Mouse (Mus musculus) lung, postnatal 0 days (tissue): ENCODE measurements at regions not wholly inside any gene's neighbourhood (a gene's known extent, or its start where the extent isn't known, plus 50 kb on each side); places are given as distances from the start of the nearest gene placed in this dataset.

Experiments
- ATAC-seq: fragments of 200-750 bp; cut with Nextera tagmentation; 2 replicates; pipeline ENCODE4 v1.8.0; 2017; ENCODE audit warnings: moderate library complexity
- DNase-seq: peaks from one replicate; pipeline ENCODE4 v3.0.0-alpha.2; 2016; ENCODE audit warnings: low spot score
- H3K27ac ChIP-seq: fragments of 300-500 bp; sonication (generic); 2 replicates; pipeline ENCODE4 v1.5.1; 2014; ENCODE audit warnings: antibody characterized with exemption, mild to moderate bottlenecking, low read length, mixed read lengths
- H3K27me3 ChIP-seq: fragments of 300-500 bp; sonication (generic); replicated peaks from 2 replicates; pipeline ENCODE4 v1.6.1; 2014; ENCODE audit warnings: low read length, mixed read lengths; ENCODE audit not compliant: insufficient read depth
- H3K36me3 ChIP-seq: fragments of 300-500 bp; sonication (generic); 2 replicates; pipeline ENCODE4 v1.6.1; 2014; ENCODE audit warnings: low read length, mixed read lengths; ENCODE audit not compliant: insufficient read depth
- H3K4me1 ChIP-seq: fragments of 300-500 bp; sonication (generic); 2 replicates; pipeline ENCODE4 v1.6.1; 2014; ENCODE audit warnings: antibody characterized with exemption, low read depth, low read length, mixed read lengths; ENCODE audit not compliant: insufficient read depth
- H3K4me2 ChIP-seq: fragments of 300-500 bp; sonication (generic); replicated peaks from 2 replicates; pipeline ENCODE4 v1.6.1; 2014; ENCODE audit warnings: low read depth, mild to moderate bottlenecking, low read length, moderate library complexity, mixed read lengths
- H3K4me3 ChIP-seq: fragments of 300-500 bp; sonication (generic); 2 replicates; pipeline ENCODE4 v1.5.1; 2014; ENCODE audit warnings: low read depth, low read length
- H3K9ac ChIP-seq: fragments of 300-500 bp; sonication (generic); replicated peaks from 2 replicates; pipeline ENCODE4 v1.6.1; 2014; ENCODE audit warnings: low read depth, mild to moderate bottlenecking
- H3K9me3 ChIP-seq: fragments of 300-500 bp; sonication (generic); 2 replicates; pipeline ENCODE4 v1.6.1; 2016; ENCODE audit warnings: low read length, mixed read lengths
- CTCF ChIP-seq: IDR thresholded peaks from 2 replicates; pipeline ENCODE4 v1.5.1; 2016; ENCODE audit warnings: antibody characterized with exemption, mild to moderate bottlenecking
- EP300 ChIP-seq: IDR thresholded peaks from 2 replicates; pipeline ENCODE4 v1.6.1; 2016; ENCODE audit warnings: antibody characterized with exemption, mild to moderate bottlenecking, control low read depth
- WGBS: fragments of 180-500 bp; shearing (Covaris S2); extraction: QIAGEN DNeasy Blood & Tissue Kit; methylation state at CpG from one replicate; pipeline ENCODE4 v1.1.7; 2014; 5-methylcytosine and 5-hydroxymethylcytosine counted together

GRCm38 (mm10) chr5:51227996-51228395, 339.5 kb downstream of the Ppargc1a start:
- H3K27ac ChIP-seq = no peak overlapping the region
- no peak overlapping the region for H3K4me2 ChIP-seq
- no peak for ATAC-seq
- H3K27me3 ChIP-seq = no peaks in the 10 kb centered on the region
- H3K4me1 ChIP-seq = no peaks in the 10 kb centered on the region
- H3K9ac ChIP-seq = no peak overlapping the region
- H3K9me3 ChIP-seq = no peaks in the 10 kb centered on the region
- no peak for TF ChIP-seq CTCF
- no peak for TF ChIP-seq EP300
- H3K4me3 ChIP-seq = no peak overlapping the region
- no peak for DNase-seq
- H3K36me3 ChIP-seq = no peaks in the 10 kb centered on the region
- 73% methylated on average over 3 of the region's 3 CpGs for WGBS

DNA sequence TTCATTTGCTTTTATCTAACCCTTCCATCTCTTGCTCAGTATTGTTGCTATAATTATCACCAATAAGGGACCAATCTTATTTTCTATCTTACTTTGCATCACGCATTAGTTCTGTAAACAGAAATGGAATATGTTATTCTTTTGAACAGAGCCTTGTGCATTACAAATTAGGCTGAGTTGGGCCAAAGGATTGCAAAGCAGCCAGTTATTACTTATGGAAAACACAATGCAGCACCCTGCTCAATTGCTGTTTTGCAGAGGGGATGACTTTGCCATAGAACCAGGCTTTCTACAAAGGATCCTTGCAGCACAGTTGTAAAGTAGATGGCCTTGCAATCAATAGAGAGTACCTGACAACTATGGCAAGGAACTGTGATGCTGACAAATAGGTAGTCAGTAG, 364.3 kb downstream of the Ppargc1a start:
- ATAC-seq (no peak), DNase-seq (no peak)
- Histone ChIP-seq H3K4me1 (no peaks in the 10 kb centered on the region), H3K4me2 (no peak overlapping the region), H3K27ac (no peak overlapping the region), H3K9ac (no peak overlapping the region), H3K27me3 (no peaks in the 10 kb centered on the region), H3K36me3 (no peaks in the 10 kb centered on the region), H3K9me3 (no peaks in the 10 kb centered on the region), H3K4me3 (no peak overlapping the region)
- no peak for TF ChIP-seq EP300
- TF ChIP-seq CTCF = no peak
- 69% methylated on average over 1 of the region's 1 CpGs for WGBS

DNA sequence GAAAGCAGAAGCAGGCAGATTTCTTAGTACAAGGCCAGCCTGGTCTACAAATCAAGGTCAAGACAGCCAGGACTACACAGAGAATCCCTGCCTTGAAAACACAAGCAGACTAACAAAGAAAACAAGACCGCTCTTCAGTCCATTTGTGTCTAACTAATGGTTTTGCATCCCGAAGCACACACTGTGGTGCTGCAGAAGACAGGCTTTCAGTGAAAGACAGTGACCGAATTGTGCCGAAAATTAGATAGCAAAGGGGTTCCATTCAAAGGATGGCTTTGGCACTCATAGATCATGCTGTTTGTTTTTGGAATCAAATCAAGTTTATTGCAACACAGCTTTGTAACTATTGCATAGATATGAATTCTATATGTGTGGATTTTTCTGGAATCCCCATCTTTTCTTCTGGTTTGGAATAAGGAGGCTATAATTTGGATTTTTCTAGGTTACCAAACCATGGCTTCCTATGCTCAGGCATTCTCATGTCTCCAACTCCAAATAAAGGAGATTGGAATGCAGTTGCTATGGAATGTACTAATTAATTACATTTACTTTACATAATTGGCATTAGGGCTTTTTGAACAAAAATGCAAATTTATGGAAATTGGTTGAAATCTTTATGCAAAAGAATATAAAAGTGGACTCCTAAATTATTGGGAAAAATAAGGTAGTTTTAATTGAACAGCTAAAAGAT, 364.9 kb downstream of the Ppargc1a start:
- Histone ChIP-seq H3K4me2 (no peak overlapping the region), H3K9me3 (no peaks in the 10 kb centered on the region), H3K36me3 (no peaks in the 10 kb centered on the region), H3K4me1 (no peaks in the 10 kb centered on the region), H3K27ac (no peak overlapping the region), H3K27me3 (no peaks in the 10 kb centered on the region), H3K4me3 (no peak overlapping the region), H3K9ac (no peak overlapping the region)
- no peak for ATAC-seq
- TF ChIP-seq CTCF (no peak), EP300 (no peak)
- WGBS = 81% methylated on average over 4 of the region's 4 CpGs
- DNase-seq = no peak

DNA sequence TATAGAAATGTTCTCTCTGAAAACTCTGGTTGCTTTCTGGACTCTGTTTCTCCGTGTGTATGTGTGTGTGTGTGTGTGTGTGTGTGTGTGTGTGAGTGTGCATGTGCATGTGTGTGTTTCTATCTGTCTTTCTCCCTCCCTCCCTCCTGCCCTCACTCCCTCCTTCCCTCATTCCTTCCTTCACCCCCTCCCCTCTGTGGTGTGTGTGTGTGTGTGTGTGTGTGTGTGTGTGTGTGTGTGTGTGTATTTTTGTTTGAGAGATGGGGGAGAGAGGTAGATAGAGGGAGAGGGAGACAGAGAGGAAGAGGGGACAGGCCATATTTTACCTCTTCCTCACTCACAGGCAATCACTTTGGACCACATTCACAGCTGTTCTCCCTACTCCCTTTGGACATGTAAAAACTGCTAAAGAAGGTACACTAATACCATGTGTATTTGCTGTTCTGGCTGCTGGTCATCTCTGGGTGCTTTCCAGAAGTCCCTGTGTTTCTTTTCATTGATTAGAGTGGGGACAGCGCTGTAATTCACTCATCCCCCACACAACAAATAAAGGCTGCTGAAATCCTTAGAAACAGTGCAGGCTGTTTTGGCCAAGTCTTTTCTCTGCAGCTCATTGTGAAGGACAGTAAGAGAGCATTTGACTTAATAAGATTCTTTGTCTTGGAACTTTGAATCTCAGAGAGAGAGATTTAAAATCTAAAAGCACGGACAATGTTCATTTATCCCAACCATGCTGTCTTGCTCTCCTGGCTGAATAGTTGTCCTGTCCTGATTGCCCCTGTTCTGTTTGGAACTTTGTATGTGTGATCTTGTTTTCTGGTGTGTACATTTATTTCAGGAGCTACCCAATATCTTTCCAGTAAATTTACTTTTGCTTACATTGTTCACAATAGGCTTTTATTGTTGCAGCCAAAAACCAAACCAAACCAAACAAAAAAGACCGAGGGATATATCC, 370.9 kb downstream of the Ppargc1a start:
- Histone ChIP-seq H3K9ac (no peak overlapping the region), H3K27me3 (no peaks in the 10 kb centered on the region), H3K4me1 (no peaks in the 10 kb centered on the region), H3K27ac (no peak overlapping the region), H3K4me3 (no peak overlapping the region), H3K4me2 (no peak overlapping the region), H3K9me3 (no peaks in the 10 kb centered on the region), H3K36me3 (no peaks in the 10 kb centered on the region)
- ATAC-seq (no peak), DNase-seq (no peak)
- 63% methylated on average over 4 of the region's 4 CpGs for WGBS
- no peak for TF ChIP-seq CTCF

DNA sequence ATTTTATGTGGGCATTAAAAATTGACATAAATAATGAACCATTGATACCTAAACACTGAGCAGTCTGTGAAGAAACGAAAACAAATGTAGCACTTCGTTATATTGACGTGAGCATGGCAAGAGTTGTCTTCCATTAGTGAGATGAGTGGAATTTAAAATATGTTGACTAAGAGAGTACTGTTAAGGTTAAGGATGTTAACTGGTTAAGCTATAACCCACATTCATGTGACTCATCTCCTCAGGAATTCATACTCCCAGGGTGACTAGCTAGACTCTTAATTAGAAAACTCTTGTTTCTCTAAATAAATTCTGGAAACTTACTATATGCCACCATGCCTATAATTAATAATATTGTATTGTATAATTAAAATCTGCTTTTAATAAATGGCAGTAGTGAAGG, 376.9 kb downstream of the Ppargc1a start:
- Histone ChIP-seq H3K27ac (no peak overlapping the region), H3K4me3 (no peak overlapping the region), H3K9ac (no peak overlapping the region), H3K4me1 (no peaks in the 10 kb centered on the region), H3K27me3 (no peaks in the 10 kb centered on the region), H3K4me2 (no peak overlapping the region), H3K9me3 (no peaks in the 10 kb centered on the region), H3K36me3 (no peaks in the 10 kb centered on the region)
- ATAC-seq (no peak), DNase-seq (no peak)
- TF ChIP-seq EP300 (no peak), CTCF (no peak)
- 58% methylated on average over 3 of the region's 3 CpGs for WGBS

DNA sequence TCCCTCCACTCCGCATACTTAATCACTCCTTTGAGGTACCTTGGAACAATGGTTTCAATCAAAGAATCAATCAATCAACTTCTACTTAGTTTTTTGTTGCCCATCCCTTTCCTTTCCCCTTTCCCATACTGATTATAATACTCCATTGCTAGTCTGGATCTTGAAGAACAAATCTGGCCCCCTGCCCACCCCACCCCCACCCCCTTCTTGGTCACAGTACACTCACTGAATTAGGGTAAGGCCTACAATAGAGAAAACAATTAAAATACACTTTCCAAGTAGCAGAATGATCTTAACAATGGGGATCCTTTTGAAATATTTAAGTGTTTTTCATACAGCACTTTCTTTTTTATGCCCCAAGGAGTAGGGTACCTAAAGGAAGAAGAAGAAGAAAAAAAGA, 397.7 kb downstream of the Ppargc1a start:
- ATAC-seq = no peak
- Histone ChIP-seq H3K27me3 (no peaks in the 10 kb centered on the region), H3K4me2 (no peak overlapping the region), H3K4me1 (no peaks in the 10 kb centered on the region), H3K27ac (no peak overlapping the region), H3K9me3 (no peaks in the 10 kb centered on the region), H3K36me3 (no peaks in the 10 kb centered on the region), H3K4me3 (no peak overlapping the region), H3K9ac (no peak overlapping the region)
- no peak for DNase-seq
- TF ChIP-seq CTCF (no peak), EP300 (no peak)
- WGBS = 71% methylated on average over 1 of the region's 1 CpGs
